Mouse (Mus musculus): ENCODE measurements around the gene Sorcs1. TPM values are rescaled to one million over a fixed set of nuclear protein-coding genes. Genes with fewer than 3 reads are reported as not detected.

Gene Sorcs1
- polyA plus RNA-seq, 1 experiment from 2014 or later: 3.4 TPM

DNA sequence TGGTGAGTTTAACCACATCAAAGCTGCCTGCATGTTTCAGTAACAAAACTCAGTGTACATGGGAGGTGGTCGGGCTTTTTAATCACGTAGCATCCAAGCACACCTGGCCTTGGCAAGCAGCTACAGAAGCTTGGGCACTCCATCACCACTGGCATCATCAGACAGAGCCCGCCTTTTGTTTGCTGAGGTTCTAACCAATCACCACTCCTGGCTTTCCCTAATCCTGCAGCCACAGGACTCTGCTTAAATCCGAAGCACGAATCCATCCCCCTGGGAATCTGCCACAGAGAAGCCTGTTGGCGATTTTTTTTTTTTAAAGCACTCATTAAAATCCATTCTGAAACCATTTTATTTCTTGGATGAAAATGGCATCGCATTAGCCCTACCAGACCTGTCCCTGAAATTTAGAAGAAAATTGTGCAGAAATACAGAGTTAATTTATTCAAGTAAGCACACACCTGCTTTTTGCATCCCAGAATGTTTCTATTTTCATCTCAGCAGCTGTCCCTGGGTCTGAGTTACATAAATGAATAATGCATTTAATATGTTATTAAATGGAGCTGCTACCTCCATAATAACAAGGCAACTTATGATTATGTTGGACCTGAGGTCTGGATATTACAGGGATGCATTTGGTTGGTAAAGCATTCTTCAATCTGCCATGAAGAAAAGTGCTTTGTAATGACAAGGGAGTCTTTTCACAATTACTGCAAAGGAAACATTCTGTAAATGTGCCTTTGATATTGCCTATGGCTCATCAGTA is 463.8 kb downstream of the Sorcs1 start:
- Histone ChIP-seq H3K27me3 (ENCODE audit: control insufficient read depth, insufficient read depth, low read length) (no peaks in the 10 kb centered on the region), H3K27ac (ENCODE audit: low read length) (no peak overlapping the region), H3K4me3 (ENCODE audit: low read depth, low read length) (no peak overlapping the region), H3K4me2 (replicated peaks; ENCODE audit: low read depth, low read length) (no peak overlapping the region), H3K9me3 (ENCODE audit: control insufficient read depth, low read depth, low read length) (no peaks in the 10 kb centered on the region), H3K9ac (replicated peaks; ENCODE audit: low read depth, low read length) (no peak overlapping the region), H3K4me1 (ENCODE audit: control insufficient read depth, insufficient read depth, low read length) (no peaks in the 10 kb centered on the region), H3K36me3 (ENCODE audit: control insufficient read depth, insufficient read depth, low read length) (no peaks in the 10 kb centered on the region)
- 39% methylated on average over 7 of the region's 7 CpGs for WGBS
- no peak for ATAC-seq (ENCODE audit: insufficient number of reproducible peaks, insufficient read depth, low FRiP score, low read depth)

DNA sequence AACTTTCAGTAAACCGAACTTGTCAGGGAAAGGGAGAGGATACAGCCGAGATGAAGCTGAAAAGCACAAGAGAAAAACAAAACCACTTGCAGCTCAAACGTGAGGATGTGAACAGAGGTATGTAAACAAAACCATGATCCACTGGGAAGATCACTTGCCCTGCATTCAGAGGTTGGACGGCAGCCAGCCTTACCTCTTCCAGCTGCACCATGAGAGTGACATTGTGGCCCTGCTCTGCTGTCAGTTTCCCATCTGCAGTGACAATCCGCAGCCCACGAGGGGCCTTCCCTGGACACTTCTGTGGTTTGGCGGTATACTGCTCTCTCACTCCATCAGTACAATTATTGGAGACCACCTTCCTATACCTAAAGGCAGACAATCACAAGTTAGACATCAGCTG is 468.0 kb downstream of the Sorcs1 start:
- Histone ChIP-seq H3K4me2 (replicated peaks; ENCODE audit: low read depth, low read length) (no peak overlapping the region), H3K27me3 (ENCODE audit: control insufficient read depth, insufficient read depth, low read length) (no peaks in the 10 kb centered on the region), H3K4me3 (ENCODE audit: low read depth, low read length) (no peak overlapping the region), H3K36me3 (ENCODE audit: control insufficient read depth, insufficient read depth, low read length) (no peaks in the 10 kb centered on the region), H3K9me3 (ENCODE audit: control insufficient read depth, low read depth, low read length) (no peaks in the 10 kb centered on the region), H3K9ac (replicated peaks; ENCODE audit: low read depth, low read length) (no peak overlapping the region), H3K27ac (ENCODE audit: low read length) (no peak overlapping the region), H3K4me1 (ENCODE audit: control insufficient read depth, insufficient read depth, low read length) (no peaks in the 10 kb centered on the region)
- WGBS: 28% methylated on average over 7 of the region's 7 CpGs
- ATAC-seq (ENCODE audit: insufficient number of reproducible peaks, insufficient read depth, low FRiP score, low read depth): no peak

DNA sequence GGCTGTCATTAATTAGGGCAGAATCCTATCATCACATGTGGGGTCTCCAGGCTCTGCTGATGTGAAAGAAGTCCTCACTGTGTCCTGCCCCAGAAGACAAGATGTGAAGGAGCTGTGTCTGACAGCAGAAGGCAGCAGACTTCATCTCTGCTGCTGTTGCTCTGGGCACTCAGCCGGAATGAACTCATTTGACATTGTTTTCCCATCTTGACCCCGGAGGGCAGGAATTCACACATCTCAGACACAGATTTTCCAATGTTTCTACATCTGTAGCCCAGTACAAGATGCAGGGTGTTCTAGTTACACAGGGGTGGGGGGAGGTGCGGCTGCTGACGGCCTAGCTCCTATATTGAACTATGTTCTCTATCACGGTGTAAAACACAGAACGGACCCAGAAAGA is 474.1 kb downstream of the Sorcs1 start:
- Histone ChIP-seq H3K4me1 (ENCODE audit: control insufficient read depth, insufficient read depth, low read length) (no peaks in the 10 kb centered on the region), H3K9ac (replicated peaks; ENCODE audit: low read depth, low read length) (no peak overlapping the region), H3K27ac (ENCODE audit: low read length) (no peak overlapping the region), H3K27me3 (ENCODE audit: control insufficient read depth, insufficient read depth, low read length) (no peaks in the 10 kb centered on the region), H3K4me2 (replicated peaks; ENCODE audit: low read depth, low read length) (no peak overlapping the region), H3K9me3 (ENCODE audit: control insufficient read depth, low read depth, low read length) (no peaks in the 10 kb centered on the region), H3K4me3 (ENCODE audit: low read depth, low read length) (no peak overlapping the region), H3K36me3 (ENCODE audit: control insufficient read depth, insufficient read depth, low read length) (no peaks in the 10 kb centered on the region)
- no peak for ATAC-seq (ENCODE audit: insufficient number of reproducible peaks, insufficient read depth, low FRiP score, low read depth)
- WGBS: 78% methylated on average over 6 of the region's 6 CpGs

DNA sequence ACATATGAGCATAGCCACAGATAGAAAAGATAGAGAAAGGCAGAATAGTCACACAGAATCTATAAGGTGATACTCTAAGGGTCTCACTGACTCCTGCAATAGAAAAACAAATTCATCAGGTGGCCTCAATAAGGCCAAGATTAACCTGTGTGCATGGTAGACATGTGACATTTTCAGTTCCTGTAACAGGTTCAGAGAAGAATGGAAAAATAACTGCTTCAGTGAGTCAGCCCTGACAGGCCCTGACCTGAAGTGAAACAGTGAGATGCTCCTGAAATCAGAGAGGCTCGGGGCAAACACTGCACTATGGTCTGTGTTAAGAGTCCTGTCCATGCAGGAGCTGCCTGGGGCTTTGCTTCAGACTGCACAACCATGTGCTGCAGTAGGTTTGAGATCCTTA is 481.9 kb downstream of the Sorcs1 start:
- Histone ChIP-seq H3K9me3 (ENCODE audit: control insufficient read depth, low read depth, low read length) (no peaks in the 10 kb centered on the region), H3K27me3 (ENCODE audit: control insufficient read depth, insufficient read depth, low read length) (no peaks in the 10 kb centered on the region), H3K36me3 (ENCODE audit: control insufficient read depth, insufficient read depth, low read length) (no peaks in the 10 kb centered on the region), H3K27ac (ENCODE audit: low read length) (no peak overlapping the region), H3K4me3 (ENCODE audit: low read depth, low read length) (no peak overlapping the region), H3K4me1 (ENCODE audit: control insufficient read depth, insufficient read depth, low read length) (no peaks in the 10 kb centered on the region), H3K9ac (replicated peaks; ENCODE audit: low read depth, low read length) (no peak overlapping the region), H3K4me2 (replicated peaks; ENCODE audit: low read depth, low read length) (no peak overlapping the region)
- 55% methylated on average over 1 of the region's 1 CpGs for WGBS
- no peak for ATAC-seq (ENCODE audit: insufficient number of reproducible peaks, insufficient read depth, low FRiP score, low read depth)

DNA sequence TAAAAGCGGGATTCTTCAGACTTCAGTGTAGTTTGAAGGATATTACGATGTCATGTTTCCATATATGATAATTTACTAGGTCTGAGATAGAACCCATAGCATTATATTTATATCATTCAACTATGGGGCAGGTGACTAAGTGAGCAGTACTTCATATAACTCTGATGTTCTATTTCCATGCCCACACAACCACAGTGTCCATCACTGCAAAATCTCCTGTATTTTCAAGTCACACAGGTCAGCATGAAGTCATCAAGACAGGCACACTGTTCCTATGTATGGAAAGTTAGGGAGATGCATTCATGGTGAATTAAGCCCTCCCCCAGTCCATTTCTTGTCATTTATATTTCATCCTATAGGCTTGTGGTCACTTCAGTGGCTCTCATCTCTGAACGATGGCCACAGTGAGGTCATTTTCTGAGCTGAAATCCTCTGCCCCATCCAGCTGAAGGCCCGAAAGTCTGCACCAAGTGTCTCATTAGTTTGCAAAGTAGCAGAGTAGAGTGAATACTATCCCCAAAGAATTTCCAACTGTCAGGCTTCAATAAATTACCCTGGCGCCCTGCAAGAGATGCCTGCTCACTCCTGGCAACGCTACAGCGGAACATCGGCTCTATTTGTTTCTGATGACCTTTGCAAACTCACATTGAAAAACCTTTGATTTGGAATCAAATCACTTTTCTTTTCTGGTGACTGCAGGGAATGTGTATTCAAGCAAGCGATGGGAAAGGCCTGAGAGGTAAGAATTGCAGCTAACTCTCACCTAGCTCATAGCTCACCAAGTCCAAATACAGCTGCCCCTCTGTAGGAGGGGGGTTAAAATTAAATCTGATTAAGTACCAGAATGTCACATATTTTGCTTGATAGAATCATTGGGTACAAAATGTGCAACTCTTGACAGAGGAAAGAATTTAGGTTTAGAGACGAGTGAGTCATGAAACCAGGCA is 492.4 kb downstream of the Sorcs1 start:
- no peak overlapping the region for H3K27ac ChIP-seq (ENCODE audit: low read length)
- no peak overlapping the region for H3K4me3 ChIP-seq (ENCODE audit: low read depth, low read length)
- H3K4me1 ChIP-seq (ENCODE audit: control insufficient read depth, insufficient read depth, low read length): no peaks in the 10 kb centered on the region
- no peaks in the 10 kb centered on the region for H3K27me3 ChIP-seq (ENCODE audit: control insufficient read depth, insufficient read depth, low read length)
- ATAC-seq (ENCODE audit: insufficient number of reproducible peaks, insufficient read depth, low FRiP score, low read depth): no peak
- H3K36me3 ChIP-seq (ENCODE audit: control insufficient read depth, insufficient read depth, low read length): no peaks in the 10 kb centered on the region
- H3K9me3 ChIP-seq (ENCODE audit: control insufficient read depth, low read depth, low read length): no peaks in the 10 kb centered on the region
- H3K9ac ChIP-seq (replicated peaks; ENCODE audit: low read depth, low read length): no peak overlapping the region
- 57% methylated on average over 10 of the region's 10 CpGs for WGBS
- H3K4me2 ChIP-seq (replicated peaks; ENCODE audit: low read depth, low read length): no peak overlapping the region

DNA sequence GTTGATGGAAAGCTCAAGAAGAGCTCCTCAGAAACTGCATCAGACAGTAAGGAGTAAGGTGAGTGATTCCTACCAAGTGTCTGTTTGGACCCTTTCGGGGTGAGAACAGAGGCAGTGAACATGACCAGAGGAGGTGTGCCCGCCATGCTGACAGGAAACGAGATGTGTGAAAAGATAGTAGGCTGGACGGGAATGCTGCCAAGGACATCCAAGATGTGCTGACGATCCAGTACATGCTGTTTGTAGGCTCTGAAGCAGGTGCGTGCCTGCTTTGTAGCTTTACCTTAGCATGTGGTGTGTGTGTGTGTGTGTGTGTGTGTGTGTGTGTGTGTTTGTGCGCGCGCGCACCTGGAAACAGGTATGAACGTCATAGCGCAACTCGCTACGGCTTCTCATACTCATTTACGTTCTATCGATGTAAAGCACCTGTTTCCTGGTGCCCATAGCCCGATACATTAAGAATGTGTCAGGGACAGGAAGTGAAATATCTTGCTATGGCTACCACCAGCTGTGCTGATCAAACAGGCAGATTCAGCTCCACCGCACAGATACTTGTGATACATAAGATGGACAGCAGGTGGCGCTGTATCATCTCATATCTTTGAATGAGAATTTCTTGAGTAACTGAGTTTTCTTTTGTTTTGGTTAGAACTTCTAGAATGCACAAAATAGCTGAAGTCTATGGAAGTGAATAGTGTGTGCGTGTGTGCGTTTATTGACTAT is 493.4 kb downstream of the Sorcs1 start:
- no peak overlapping the region for H3K4me3 ChIP-seq (ENCODE audit: low read depth, low read length)
- no peaks in the 10 kb centered on the region for H3K27me3 ChIP-seq (ENCODE audit: control insufficient read depth, insufficient read depth, low read length)
- 0 out of 2 replicates have a peak overlapping the region, but pooled peaks have one; percentile 5 for H3K4me2 ChIP-seq (replicated peaks; ENCODE audit: low read depth, low read length)
- H3K27ac ChIP-seq (ENCODE audit: low read length): no peak overlapping the region
- no peaks in the 10 kb centered on the region for H3K36me3 ChIP-seq (ENCODE audit: control insufficient read depth, insufficient read depth, low read length)
- no peaks in the 10 kb centered on the region for H3K4me1 ChIP-seq (ENCODE audit: control insufficient read depth, insufficient read depth, low read length)
- WGBS: 52% methylated on average over 21 of the region's 21 CpGs
- ATAC-seq (ENCODE audit: insufficient number of reproducible peaks, insufficient read depth, low FRiP score, low read depth): no peak
- H3K9me3 ChIP-seq (ENCODE audit: control insufficient read depth, low read depth, low read length): no peaks in the 10 kb centered on the region
- no peak overlapping the region for H3K9ac ChIP-seq (replicated peaks; ENCODE audit: low read depth, low read length)

DNA sequence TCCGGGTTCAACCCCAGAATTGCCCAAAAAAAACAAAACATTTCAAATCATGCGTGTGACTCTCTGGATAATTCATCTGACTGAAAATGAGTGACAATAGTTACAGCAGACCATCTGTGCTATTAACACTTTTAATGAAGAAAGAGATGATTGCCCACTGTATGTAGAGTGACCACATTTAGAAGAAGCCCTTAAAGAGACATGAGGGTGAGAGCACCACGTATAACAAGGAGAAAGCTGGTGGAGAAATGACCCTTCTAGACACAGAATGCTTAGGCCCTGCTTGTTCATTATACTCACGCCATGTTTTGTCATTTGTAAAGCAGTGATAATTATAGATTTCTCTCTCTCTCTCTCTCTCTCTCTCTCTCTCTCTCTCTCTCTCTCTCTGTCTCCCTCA is 499.6 kb downstream of the Sorcs1 start:
- no peak overlapping the region for H3K4me3 ChIP-seq (ENCODE audit: low read depth, low read length)
- H3K9ac ChIP-seq (replicated peaks; ENCODE audit: low read depth, low read length): no peak overlapping the region
- H3K27me3 ChIP-seq (ENCODE audit: control insufficient read depth, insufficient read depth, low read length): no peaks in the 10 kb centered on the region
- H3K4me1 ChIP-seq (ENCODE audit: control insufficient read depth, insufficient read depth, low read length): no peaks in the 10 kb centered on the region
- H3K36me3 ChIP-seq (ENCODE audit: control insufficient read depth, insufficient read depth, low read length): no peaks in the 10 kb centered on the region
- no peaks in the 10 kb centered on the region for H3K9me3 ChIP-seq (ENCODE audit: control insufficient read depth, low read depth, low read length)
- no peak overlapping the region for H3K27ac ChIP-seq (ENCODE audit: low read length)
- WGBS: 84% methylated on average over 4 of the region's 4 CpGs
- no peak overlapping the region for H3K4me2 ChIP-seq (replicated peaks; ENCODE audit: low read depth, low read length)
- no peak for ATAC-seq (ENCODE audit: insufficient number of reproducible peaks, insufficient read depth, low FRiP score, low read depth)

DNA sequence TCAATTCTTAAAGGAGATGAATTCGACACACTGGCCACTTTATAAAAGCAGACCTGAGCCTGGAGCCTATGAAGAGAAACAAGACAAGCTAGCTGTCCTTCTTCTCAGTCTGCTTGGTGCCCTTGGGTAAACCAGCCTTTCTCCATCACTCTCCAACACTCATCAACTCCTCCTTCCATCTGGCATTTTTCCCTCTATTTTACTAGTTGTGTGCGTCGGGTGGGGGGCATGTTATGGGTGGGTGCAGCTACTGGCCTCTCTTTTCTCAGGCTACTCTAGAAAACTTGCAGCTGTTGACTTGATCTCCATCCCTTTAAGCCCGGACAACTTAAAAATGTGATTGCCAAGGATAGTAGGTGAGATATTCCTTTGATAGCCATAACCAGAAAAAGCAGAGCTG is 500.3 kb downstream of the Sorcs1 start:
- Histone ChIP-seq H3K4me2 (replicated peaks; ENCODE audit: low read depth, low read length) (no peak overlapping the region), H3K4me1 (ENCODE audit: control insufficient read depth, insufficient read depth, low read length) (no peaks in the 10 kb centered on the region), H3K27ac (ENCODE audit: low read length) (no peak overlapping the region), H3K27me3 (ENCODE audit: control insufficient read depth, insufficient read depth, low read length) (no peaks in the 10 kb centered on the region), H3K9ac (replicated peaks; ENCODE audit: low read depth, low read length) (no peak overlapping the region), H3K36me3 (ENCODE audit: control insufficient read depth, insufficient read depth, low read length) (no peaks in the 10 kb centered on the region), H3K9me3 (ENCODE audit: control insufficient read depth, low read depth, low read length) (no peaks in the 10 kb centered on the region), H3K4me3 (ENCODE audit: low read depth, low read length) (no peak overlapping the region)
- WGBS: 82% methylated on average over 4 of the region's 4 CpGs
- no peak for ATAC-seq (ENCODE audit: insufficient number of reproducible peaks, insufficient read depth, low FRiP score, low read depth)

Data from stomach, embryonic 14.5 days (tissue).